Mouse (Mus musculus) liver, embryonic 15.5 days (tissue): Measurements from ENCODE around the gene Mpig6b. TPM values are rescaled to one million over a fixed set of nuclear protein-coding genes. Genes with fewer than 3 reads are reported as not detected.

ENCODE experiments used
- ATAC-seq: fragments of 200-750 bp; cut with Nextera tagmentation; 2 replicates; pipeline ENCODE4 v1.8.0; 2017; ENCODE audit warnings: moderate number of reproducible peaks, mild to moderate bottlenecking, moderate library complexity; ENCODE audit not compliant: insufficient read depth
- H3K27ac ChIP-seq: fragments of 300-500 bp; sonication (generic); replicated peaks from 2 replicates; pipeline ENCODE4 v1.5.1; 2015; ENCODE audit warnings: mild to moderate bottlenecking, inconsistent platforms
- H3K27me3 ChIP-seq: fragments of 300-500 bp; sonication (generic); 2 replicates; pipeline ENCODE4 v1.6.1; 2015; ENCODE audit warnings: mild to moderate bottlenecking, inconsistent platforms
- H3K36me3 ChIP-seq: fragments of 300-500 bp; sonication (generic); replicated peaks from 2 replicates; pipeline ENCODE4 v1.6.1; 2015; ENCODE audit warnings: moderate library complexity, mild to moderate bottlenecking, inconsistent platforms
- H3K4me1 ChIP-seq: fragments of 300-500 bp; sonication (generic); replicated peaks from 2 replicates; pipeline ENCODE4 v1.6.1; 2015; ENCODE audit warnings: inconsistent platforms
- H3K4me2 ChIP-seq: fragments of 300-500 bp; sonication (generic); 2 replicates; pipeline ENCODE4 v1.6.1; 2015; ENCODE audit warnings: moderate library complexity, mild to moderate bottlenecking, inconsistent platforms
- H3K4me3 ChIP-seq: fragments of 300-500 bp; sonication (generic); replicated peaks from 2 replicates; pipeline ENCODE4 v1.5.1; 2015; ENCODE audit warnings: mild to moderate bottlenecking, inconsistent platforms
- H3K9ac ChIP-seq: fragments of 300-500 bp; sonication (generic); 2 replicates; pipeline ENCODE4 v1.6.1; 2015; ENCODE audit warnings: moderate library complexity, mild to moderate bottlenecking, inconsistent platforms
- H3K9me3 ChIP-seq: fragments of 300-500 bp; sonication (generic); replicated peaks from 2 replicates; pipeline ENCODE4 v1.6.1; 2016; ENCODE audit warnings: inconsistent platforms
- WGBS: fragments of 180-500 bp; shearing (Covaris S2); methylation state at CpG from one replicate; pipeline ENCODE4 v1.1.7; 2015; ENCODE audit warnings: mixed read lengths; ENCODE audit not compliant: insufficient replicate concordance; 5-methylcytosine and 5-hydroxymethylcytosine counted together
- polyA plus RNA-seq: library from polyadenylated mRNA; unstranded; fragments of >200 nt; fragmentation: Nextera tagmentation; extraction: Ambion mirVana; gene quantifications from 2 replicates; pipeline ENCODE4 v1.2.1, GENCODE M21; 2015

Gene Mpig6b
- polyA plus RNA-seq, 1 experiment from 2014 or later = 3.2 TPM

- ATAC-seq = peak; percentile 69
- Histone ChIP-seq H3K27me3 (peaks cover 33% of the 10 kb centered on the region), H3K27ac (peak within 1 kb of the TSS; percentile 43; the same call in 1 of the 2 replicates), H3K4me2 (peak within 1 kb of the TSS; percentile 88), H3K36me3 (peaks cover 42% of the 10 kb centered on the region), H3K4me3 (peak within 1 kb of the TSS; percentile 58), H3K9ac (peak within 1 kb of the TSS; percentile 26; the same call in 1 of the 2 replicates), H3K9me3 (no peaks in the 10 kb centered on the region), H3K4me1 (peaks cover 58% of the 10 kb centered on the region)
- WGBS = under 1% methylated on average over 57 of the region's 57 CpGs
Observed at GRCm38 (mm10) chr17:35058911-35059892, 6.8 kb downstream of the Mpig6b start, which contains the start of gene Ddah2. TSS of gene Ddah2 (plus strand) at chr17:35059035.

GRCm38 (mm10) chr17:35058316-35058715 is 7.7 kb downstream of the Mpig6b start:
- peaks cover 51% of the 10 kb centered on the region for H3K36me3 ChIP-seq
- no peaks in the 10 kb centered on the region for H3K9me3 ChIP-seq
- H3K4me1 ChIP-seq = peaks cover 59% of the 10 kb centered on the region
- WGBS = 65% methylated on average over 9 of the region's 9 CpGs
- peak overlapping the region; percentile 88 for H3K4me2 ChIP-seq
- peaks cover 24% of the 10 kb centered on the region for H3K27me3 ChIP-seq
- ATAC-seq = no peak
- no peak overlapping the region for H3K4me3 ChIP-seq
- no peak overlapping the region for H3K27ac ChIP-seq
- no peak overlapping the region for H3K9ac ChIP-seq

- WGBS = 23% methylated on average over 3 of the region's 3 CpGs
- ATAC-seq = no peak
- Histone ChIP-seq H3K36me3 (peaks cover 63% of the 10 kb centered on the region), H3K27me3 (peaks cover 16% of the 10 kb centered on the region; the same call in 1 of the 2 replicates), H3K27ac (0 out of 2 replicates have a peak overlapping the region, but pooled peaks have one; percentile 3), H3K4me1 (peaks cover 71% of the 10 kb centered on the region), H3K9me3 (no peaks in the 10 kb centered on the region), H3K4me2 (no peak overlapping the region), H3K4me3 (no peak overlapping the region), H3K9ac (no peak overlapping the region)
Observed at GRCm38 (mm10) chr17:35057090-35057489, 8.9 kb downstream of the Mpig6b start.

GRCm38 (mm10) chr17:35055691-35056495 is 10.1 kb downstream of the Mpig6b start:
- no peak for ATAC-seq
- Histone ChIP-seq H3K9me3 (no peaks in the 10 kb centered on the region), H3K4me2 (no peak overlapping the region), H3K36me3 (peaks cover 65% of the 10 kb centered on the region), H3K27ac (no peak overlapping the region), H3K27me3 (peaks cover 8% of the 10 kb centered on the region; the same call in 1 of the 2 replicates), H3K9ac (no peak overlapping the region), H3K4me3 (no peak overlapping the region), H3K4me1 (peaks cover 77% of the 10 kb centered on the region)
- 77% methylated on average over 7 of the region's 7 CpGs for WGBS

GRCm38 (mm10) chr17:35052271-35052798 is 13.6 kb downstream of the Mpig6b start:
- Histone ChIP-seq H3K4me2 (peak overlapping the region; percentile 98), H3K9ac (peak overlapping the region; percentile 87), H3K9me3 (no peaks in the 10 kb centered on the region), H3K36me3 (peaks cover 52% of the 10 kb centered on the region), H3K27ac (peak overlapping the region; percentile 91), H3K4me3 (peak overlapping the region; percentile 72), H3K4me1 (peaks cover 76% of the 10 kb centered on the region), H3K27me3 (no peaks in the 10 kb centered on the region)
- 81% methylated on average over 12 of the region's 12 CpGs for WGBS
- ATAC-seq = no peak

GRCm38 (mm10) chr17:35051156-35052086 is 14.6 kb downstream of the Mpig6b start:
- 2% methylated on average over 21 of the region's 21 CpGs for WGBS
- Histone ChIP-seq H3K27ac (peak overlapping the region; percentile 91), H3K4me3 (peak overlapping the region; percentile 72), H3K4me2 (peak overlapping the region; percentile 98), H3K36me3 (peaks cover 45% of the 10 kb centered on the region), H3K4me1 (peaks cover 81% of the 10 kb centered on the region), H3K9me3 (no peaks in the 10 kb centered on the region), H3K27me3 (no peaks in the 10 kb centered on the region), H3K9ac (peak overlapping the region; percentile 87)
- peak; percentile 44; the same call in 1 of the 2 replicates for ATAC-seq

GRCm38 (mm10) chr17:35050126-35050750 is 15.7 kb downstream of the Mpig6b start:
- peak overlapping the region; percentile 87 for H3K9ac ChIP-seq
- H3K27me3 ChIP-seq = no peaks in the 10 kb centered on the region
- H3K9me3 ChIP-seq = no peaks in the 10 kb centered on the region
- under 1% methylated on average over 27 of the region's 27 CpGs for WGBS
- H3K4me3 ChIP-seq = peak overlapping the region; percentile 72
- H3K4me1 ChIP-seq = peaks cover 82% of the 10 kb centered on the region
- H3K27ac ChIP-seq = peak overlapping the region; percentile 91
- H3K4me2 ChIP-seq = peak overlapping the region; percentile 98
- H3K36me3 ChIP-seq = peaks cover 33% of the 10 kb centered on the region
- ATAC-seq = peak; percentile 23

- ATAC-seq = no peak
- Histone ChIP-seq H3K9ac (peak within 1 kb of the TSS; percentile 87), H3K36me3 (peaks cover 27% of the 10 kb centered on the region), H3K9me3 (no peaks in the 10 kb centered on the region), H3K27me3 (no peaks in the 10 kb centered on the region), H3K4me3 (peak within 1 kb of the TSS; percentile 72), H3K4me2 (peak within 1 kb of the TSS; percentile 98), H3K4me1 (peaks cover 86% of the 10 kb centered on the region), H3K27ac (peak within 1 kb of the TSS; percentile 91)
- WGBS = 1% methylated on average over 11 of the region's 11 CpGs
Observed at GRCm38 (mm10) chr17:35049561-35050016, 16.4 kb downstream of the Mpig6b start, which contains the start of gene Clic1. TSS of gene Clic1 (plus strand) at chr17:35049966.

- H3K4me3 ChIP-seq = peak overlapping the region; percentile 72; the same call in 1 of the 2 replicates
- no peaks in the 10 kb centered on the region for H3K9me3 ChIP-seq
- 32% methylated on average over 5 of the region's 5 CpGs for WGBS
- peaks cover 21% of the 10 kb centered on the region for H3K36me3 ChIP-seq
- H3K4me2 ChIP-seq = peak overlapping the region; percentile 98
- no peaks in the 10 kb centered on the region for H3K27me3 ChIP-seq
- H3K27ac ChIP-seq = peak overlapping the region; percentile 91
- peaks cover 92% of the 10 kb centered on the region for H3K4me1 ChIP-seq
- ATAC-seq = no peak
- 0 out of 2 replicates have a peak overlapping the region, but pooled peaks have one; percentile 12 for H3K9ac ChIP-seq
Observed at GRCm38 (mm10) chr17:35048932-35049440, 17.0 kb downstream of the Mpig6b start.
